Mouse (Mus musculus) frontal cortex, postnatal 14 days (tissue): ENCODE data around the gene Gm13283.
A peak's percentile ranks its signal among the peaks of the same experiment; 100 is the strongest.
"Not testable (repeated sequence)": the region's sequence is repeated elsewhere in the genome, so short reads cannot be mapped to it uniquely, and the experiment has no call there.

Experiments
- DNase-seq, 2 experiments: peaks; one replicate each; pipeline ENCODE4 v3.0.0; 2022; ENCODE audit warnings: low spot score in 2 of 2

Gm13283 gene

DNA sequence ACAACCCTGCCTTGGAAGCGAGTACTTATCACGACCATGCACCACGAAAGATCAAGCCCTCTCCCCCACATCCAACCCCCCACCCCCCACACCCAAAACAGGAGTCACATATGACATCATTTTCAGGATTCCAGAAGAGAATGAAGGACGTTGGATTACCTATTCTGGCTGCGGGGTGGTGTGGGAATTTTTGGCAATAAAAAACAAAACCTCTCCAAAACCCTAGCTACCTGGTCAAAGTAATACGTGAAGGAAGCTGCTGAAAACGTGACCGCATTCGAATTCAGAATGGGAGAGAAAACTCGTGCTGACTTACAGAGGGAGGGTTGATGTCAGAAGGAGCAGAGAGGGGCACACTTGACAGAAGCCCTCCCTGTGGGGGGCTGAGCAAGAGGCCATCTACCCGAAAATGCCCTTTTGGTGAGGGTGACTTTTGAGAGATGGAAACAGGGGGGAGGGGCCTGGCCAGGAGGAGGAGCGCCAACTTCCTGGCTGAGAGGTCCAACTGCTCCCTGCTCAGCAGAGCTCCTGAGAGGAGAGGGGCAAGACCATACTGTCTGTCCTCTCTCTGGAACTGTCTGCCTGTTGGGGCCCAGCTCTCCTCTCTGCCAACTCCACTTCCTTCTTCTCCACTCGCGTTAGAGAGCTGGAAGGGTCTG is at the start of gene Gm13283:
Gm13283 (plus strand) TSS at position 510 of the 659 bp plus-strand sequence.
- DNase-seq = peak; percentile 19 to 31

DNA sequence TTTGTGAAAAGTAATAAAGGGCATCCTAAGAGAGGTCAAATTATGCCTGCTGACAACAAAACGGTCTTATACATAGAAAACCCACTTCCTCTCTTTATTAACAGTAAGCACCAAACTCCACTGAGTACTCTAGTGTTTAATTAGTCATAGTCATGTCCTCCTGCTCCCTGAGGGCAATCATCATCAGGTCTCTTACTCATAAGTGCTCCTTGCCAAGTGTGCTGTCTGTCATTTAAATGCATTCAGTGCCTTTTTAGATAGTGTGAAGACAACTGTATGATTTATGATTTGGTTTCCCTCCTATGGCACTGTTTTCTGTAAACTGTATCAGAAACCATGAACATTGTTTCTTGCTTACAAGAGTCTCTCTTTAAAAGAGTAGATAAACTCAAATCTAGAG is 45.6 kb upstream of the Gm13283 start:
- no peak for DNase-seq

DNA sequence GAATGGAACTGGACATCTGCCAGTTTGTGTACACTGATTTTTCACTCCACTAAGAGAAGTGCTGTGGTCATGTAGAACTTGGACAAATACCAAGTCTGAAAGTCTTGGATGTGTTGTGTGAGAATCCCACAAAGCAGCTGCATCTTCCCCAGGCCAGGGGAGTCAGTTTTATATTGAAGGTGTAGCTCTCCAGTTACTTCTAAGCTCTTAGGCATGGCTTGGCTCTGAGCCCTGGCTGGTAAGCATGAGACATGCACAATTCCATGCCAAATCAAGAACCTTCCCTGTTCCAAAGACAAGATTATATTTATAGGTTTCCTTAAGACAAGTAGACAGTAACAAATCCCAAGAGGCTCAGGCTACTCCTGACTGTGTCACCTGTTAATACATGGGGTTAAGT is 44.9 kb upstream of the Gm13283 start:
- DNase-seq = no peak

DNA sequence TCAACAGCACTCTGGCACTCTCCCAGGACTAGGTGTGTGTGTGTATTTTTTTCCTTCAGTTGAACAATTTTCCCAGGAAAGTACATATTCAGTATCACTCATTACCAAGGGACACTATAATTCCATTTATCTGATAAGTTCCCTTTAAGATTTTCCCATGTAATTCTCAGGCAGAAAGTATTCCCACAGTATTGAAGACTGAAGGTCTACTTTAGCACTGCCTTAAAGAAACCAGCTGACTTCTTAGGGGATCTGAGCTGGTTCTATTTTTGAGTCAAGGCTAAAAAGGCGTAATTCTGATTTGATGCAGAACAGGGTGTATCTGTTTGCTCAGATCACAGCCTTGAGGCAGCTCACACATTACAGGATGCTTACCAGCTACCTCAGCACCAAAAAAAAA is 41.2 kb upstream of the Gm13283 start:
- DNase-seq = no peak

DNA sequence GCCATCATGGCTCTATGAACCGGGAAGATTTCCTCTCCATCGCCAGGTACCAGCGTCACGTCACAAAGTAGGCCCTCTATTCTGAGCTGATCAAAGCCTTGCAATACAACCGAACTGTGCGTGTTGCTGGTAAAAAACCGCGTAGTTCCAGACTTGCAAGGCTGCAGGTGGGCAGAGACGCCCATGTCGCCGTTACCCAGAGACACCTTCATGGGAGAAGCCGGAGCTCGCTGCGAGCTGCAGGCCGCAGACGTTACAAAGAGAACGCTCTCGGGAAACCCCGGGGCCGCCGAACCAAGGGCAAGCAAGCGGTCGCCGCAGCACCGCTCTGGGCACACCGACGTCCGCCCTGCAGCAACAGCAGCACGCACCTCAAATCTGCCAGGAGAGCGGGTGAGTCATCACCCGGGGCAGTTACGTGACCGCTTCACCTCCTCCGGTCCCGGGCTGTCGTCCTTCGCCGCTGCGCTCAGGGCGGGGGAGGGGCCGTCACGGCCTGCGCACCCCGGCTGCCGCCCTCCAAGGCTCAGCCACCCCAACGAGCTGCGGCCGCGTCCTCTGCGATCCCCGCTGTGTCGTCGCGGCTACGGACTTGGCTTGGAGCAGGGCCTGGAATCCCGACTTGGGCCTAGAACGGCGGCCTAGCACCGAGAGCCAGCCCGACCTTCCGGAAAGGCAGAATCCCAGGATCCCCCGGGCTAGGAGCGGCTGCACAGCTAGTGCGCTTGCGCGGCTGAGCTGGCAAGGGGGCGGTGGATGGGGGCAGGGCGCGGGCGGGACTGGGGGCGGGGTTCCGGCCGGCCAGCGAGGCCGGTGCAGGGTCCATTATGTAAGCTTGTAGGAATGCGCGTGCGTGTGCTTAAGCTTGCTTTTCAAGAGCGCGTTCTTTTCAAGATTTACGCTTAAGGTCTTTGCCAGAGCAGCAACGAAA is 37.9 kb upstream of the Gm13283 start, which contains the start of the genes Gm26566 and Klhl9:
Gm26566 (plus strand) TSS at position 15 of the 931 bp plus-strand sequence.
Klhl9 (minus strand) TSS at position 675 of the 931 bp plus-strand sequence.
- peak; percentile 78 to 80 for DNase-seq

DNA sequence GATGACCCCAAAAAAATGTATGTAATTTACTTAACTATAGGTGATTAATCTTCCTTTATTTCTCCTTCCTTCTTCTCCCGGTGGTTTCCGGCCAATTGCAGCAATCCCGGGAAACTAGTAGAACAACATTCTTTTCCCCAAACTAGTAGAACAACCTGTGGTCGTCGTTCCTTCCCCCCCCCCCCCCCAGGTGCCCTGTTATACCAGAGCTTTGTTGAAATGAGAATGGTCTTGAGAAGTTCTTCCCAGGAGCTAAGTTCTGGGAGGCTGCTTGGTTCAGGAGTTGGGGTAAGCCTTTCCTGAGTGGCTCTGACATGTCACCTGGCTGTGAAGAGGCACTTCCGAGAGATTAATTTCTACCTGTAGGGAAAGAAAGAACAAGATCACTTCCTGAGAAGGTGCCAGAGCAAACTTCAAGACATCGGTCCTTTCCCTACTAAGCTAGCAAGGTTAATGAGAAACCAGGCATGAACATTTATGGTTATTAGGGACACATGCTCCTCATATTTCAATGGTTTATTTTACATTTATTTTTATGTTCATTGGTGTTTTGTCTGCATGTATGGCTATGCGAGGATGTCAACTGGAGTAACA is 36.3 kb upstream of the Gm13283 start:
- DNase-seq = no peak

DNA sequence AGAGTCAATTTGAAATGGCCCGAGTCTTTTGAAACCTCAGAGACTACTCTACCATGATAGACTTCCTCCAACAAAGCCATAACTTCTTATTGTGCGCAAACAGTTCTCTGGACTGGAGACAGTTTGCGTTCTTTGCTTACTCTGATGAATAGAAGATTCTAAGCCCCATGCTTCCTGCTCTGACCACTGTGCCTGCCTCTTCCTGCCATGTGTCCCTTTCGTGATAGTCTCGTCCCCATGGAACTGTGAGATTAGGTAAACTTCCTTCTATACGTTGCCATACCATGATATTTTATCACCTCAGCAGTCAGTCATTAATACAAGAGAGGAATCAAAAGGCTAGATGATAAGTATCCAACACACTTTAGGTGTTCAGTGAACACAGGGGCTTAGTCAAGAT is 33.2 kb upstream of the Gm13283 start:
- DNase-seq = no peak

DNA sequence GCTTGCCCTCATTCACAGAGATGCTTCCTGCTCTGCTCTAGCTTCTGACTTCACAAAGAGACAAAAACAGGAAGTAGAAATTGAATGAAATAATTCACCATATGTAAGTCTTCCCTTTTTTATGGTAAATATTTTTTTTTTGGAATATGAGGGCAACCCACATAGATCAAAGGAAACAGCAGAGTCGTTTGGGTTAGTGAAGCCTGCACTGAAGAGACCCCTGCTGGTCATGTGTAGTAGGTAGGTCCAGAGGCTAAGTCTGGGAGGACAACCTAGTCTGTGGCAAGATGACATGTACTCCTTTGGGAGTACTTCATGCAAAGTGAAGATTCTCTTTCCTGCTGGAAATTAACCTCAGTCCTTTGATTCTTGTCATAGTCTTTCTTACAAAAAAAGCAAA is 32.6 kb upstream of the Gm13283 start:
- no peak for DNase-seq

DNA sequence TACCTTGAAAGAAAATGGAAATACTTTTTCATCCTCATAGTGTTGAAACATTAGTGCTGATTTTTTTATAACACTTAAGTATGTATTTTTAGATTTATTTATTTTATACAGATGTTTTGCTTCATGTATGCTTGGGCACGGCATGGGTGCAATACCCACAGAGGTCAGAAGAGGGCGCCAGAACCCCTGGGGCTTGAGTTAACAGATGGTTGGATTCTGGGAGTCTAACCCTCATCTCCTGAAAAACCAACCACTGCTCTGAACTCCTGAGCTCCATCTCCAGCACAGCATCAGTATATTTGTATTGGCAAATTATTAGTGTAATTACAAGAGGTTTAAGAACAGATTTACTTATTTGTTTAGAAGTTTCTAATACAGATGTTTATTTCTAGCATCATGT is 21.4 kb upstream of the Gm13283 start:
- DNase-seq = peak in 1 of 2 experiments; percentile 48

DNA sequence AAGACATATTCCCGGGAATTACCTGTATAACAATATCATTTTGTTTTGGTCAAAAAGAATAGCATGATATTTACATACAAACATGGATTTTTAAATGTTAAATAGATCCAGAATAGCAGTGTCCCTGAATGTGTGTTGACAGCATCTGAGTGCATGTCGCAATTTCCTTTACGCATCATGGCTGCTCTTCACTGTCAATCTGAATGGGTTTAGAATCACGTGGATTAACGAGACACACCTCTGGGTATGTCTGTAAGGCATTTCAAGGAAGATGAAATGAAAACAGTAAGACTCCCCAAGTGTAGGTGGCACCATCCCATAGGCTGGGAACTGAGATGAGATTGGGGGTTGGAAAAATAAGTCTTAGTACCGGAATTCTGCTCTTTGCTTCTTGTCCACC is 20.9 kb upstream of the Gm13283 start:
- DNase-seq = no peak

DNA sequence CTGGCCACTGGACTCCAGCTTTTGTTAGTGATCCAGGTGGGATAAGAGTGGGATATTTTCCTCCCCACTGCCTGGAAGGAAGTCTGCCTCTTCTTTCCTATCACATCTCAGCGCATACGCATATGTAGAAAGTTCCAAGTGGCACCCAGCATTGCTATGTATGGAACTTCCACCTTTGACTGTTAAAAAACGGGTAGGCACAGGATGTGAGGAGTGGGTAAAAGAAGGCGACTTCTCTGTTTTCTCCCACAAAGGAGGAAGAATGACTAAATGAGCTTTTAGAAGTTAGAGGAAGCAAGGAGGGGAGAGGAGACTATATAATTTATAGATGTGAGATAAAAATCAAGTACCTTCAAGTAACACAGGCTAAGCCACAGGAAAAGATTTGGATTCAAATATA is 18.5 kb upstream of the Gm13283 start:
- no peak for DNase-seq

DNA sequence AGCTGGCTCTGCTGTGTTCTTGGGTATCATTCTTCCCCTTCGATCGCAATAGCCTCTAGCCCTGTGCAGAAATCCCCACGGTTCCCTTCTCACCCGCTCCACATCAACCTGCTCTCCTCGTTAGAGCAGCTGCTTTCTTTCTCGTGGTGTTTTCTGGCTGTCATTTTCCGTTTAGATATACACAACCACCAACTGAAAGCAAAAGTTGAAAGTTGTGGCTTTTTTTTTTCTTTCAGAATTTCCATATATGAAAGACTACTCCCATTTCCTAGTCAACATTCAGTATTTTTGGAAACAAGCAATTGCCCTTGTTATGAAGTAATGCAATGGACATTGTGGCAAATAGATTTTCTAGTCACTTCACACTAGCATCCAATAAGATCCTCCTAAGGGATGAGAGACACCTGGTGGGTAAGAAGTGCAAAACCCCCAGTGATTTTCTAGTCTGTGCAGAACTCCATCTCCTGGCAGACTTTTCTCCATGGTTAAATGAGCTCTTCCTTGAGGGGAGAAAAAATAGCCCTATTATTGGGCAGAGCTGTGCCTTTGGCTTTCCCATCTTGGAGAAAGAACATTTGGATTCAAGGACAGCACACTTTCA is 17.0 kb upstream of the Gm13283 start:
- DNase-seq = no peak

DNA sequence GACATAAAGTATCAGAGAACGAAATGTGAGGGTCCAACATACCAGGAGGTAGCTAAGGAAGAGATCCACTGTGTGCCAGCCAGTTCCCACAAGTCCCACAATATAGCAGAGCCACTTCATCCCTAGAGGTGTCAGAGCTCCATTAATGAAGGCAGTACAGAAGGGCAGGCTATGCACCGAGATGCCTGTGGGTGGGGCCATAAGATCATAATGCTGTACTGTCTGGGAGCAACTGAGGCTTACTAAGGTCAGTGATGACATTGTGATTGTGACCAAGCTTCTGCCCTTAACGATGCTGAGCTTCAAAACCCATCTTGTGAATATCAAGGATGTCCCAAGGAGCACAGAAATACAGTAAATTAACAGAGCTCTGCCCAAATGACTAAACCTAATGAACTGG is 15.7 kb upstream of the Gm13283 start:
- no peak for DNase-seq

DNA sequence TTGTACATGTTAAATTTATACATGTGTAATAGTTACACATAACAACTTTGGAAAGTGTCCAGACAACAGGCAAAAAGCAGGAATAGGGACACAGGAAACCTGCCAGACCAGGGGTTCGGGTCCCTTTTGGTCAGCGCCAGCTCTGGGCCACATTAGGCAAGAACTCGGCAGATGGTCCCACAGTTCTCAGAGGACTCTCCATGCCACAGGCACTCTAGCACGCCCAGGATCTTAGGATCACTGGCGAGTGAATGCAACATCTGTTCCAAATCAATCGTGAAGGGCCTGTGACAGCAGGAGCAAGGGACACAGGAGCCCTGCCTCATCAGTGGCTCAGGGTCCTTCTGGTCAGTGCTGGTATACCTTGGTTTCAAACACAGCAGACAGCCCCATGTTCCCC is 10.0 kb upstream of the Gm13283 start:
- DNase-seq = no peak

DNA sequence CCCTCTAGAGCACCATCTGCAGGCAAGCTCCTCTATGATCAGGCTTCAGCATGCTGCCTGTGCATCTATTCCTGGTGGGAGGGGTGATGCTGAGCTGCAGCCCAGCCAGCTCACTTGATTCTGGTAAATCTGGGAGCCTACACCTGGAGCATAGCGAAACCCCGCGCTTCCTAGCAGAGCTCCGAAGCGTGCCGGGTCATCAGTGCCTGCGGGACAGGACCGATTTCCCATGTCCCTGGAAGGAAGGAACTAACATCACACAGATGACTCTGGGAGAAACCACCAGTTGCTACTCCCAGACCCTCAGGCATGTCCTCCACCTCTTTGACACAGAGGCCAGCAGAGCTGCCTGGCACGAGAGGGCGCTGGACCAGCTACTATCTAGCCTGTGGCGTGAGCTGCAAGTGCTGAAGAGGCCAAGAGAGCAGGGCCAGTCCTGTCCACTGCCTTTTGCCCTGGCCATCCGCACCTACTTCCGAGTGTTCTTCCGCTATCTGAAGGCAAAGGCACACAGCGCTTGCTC is 5.0 kb upstream of the Gm13283 start, which contains the start of gene Gm13271:
Gm13271 (plus strand) TSS at position 51 of the 523 bp plus-strand sequence.
- DNase-seq = peak; percentile 72 to 82

DNA sequence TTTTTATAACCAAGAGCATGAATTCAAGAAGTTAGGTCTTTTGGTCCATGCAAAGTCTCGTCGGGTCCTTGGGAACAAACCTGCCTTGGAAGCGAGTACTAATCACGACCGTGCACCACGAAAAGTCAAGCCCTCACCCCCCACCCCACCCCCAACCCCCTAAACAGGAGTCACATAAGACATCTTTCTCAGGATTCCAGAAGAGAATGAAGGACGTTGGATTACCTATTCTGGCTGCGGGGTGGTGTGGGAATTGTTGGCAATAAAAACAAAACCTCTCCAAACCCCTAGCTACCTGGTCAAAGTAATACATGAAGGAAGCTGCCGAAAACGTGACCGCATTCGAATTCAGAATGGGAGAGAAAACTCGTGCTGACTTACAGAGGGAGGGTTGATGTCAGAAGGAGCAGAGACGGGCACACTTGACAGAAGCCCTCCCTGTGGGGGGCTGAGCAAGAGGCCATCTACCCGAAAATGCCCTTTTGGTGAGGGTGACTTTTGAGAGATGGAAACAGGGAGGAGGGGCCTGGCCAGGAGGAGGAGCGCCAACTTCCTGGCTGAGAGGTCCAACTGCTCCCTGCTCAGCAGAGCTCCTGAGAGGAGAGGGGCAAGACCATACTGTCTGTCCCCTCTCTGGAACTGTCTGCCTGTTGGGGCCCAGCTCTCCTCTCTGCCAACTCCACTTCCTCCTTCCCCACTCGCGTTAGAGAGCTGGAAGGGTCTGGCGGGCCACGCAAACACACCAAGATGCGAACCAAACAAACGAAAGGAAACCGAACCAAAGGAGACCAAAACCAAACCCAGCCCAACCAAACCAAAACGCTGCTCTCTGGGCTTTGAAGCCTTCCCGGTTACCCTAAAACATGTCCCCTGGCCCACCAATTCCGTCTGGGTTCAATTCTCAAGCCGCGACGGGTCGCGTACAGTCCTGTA is 3.1 kb upstream of the Gm13283 start:
- DNase-seq = peak in 1 of 2 experiments; percentile 6

DNA sequence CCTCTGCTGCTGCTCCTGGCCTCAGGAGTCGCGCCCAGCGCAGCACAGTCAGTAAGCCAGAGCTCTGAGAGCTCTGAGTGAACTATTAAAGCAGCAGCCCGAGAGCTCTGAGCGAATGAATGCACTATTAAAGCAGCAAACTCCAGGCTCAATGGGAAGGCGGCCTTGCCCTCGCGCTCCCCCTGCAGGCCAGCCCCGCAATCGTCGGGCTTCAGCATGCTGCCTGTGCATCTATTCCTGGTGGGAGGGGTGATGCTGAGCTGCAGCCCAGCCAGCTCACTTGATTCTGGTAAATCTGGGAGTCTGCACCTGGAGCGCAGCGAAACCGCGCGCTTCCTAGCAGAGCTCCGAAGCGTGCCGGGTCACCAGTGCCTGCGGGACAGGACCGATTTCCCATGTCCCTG is 2.3 kb upstream of the Gm13283 start:
- peak; percentile 91 to 95 for DNase-seq

DNA sequence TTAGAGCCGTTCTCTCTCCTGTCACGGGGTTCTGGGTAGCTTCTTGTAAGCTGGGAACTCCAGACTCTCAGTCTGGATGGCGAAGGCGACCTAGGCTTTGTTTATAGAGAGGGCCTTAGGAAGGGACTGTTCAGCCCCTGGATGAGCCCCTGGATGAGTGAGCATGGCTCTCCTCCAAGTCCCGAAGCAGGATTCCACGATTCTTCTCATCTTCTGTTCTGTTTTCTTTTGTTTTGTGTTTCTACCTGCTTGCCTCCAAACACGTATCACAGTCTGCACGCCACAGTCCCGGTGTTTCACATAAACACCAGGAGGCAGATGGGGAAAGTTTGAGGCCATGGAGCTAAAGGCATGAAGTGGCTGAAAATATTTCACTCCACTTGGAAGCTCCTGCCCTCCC is 1.2 kb upstream of the Gm13283 start:
- DNase-seq = not testable (repeated sequence)

DNA sequence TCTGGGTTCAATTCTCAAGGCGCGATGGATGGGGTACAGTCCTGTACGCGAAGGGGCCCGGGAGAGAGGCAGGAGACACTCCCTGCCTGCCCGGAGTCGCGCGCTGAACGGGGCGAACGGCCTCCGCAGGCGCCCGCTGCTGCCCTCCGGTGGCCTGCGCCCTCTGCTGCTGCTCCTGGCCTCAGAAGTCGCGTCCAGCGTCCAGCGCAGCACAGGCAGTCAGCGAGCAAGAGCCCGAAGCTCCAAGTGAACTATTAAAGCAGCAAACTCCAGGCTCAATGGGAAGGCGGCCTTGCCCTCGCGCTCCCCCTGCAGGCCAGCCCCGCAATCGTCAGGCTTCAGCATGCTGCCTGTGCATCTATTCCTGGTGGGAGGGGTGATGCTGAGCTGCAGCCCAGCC is 512 bp downstream of the Gm13283 start:
- peak; percentile 32 to 47 for DNase-seq

DNA sequence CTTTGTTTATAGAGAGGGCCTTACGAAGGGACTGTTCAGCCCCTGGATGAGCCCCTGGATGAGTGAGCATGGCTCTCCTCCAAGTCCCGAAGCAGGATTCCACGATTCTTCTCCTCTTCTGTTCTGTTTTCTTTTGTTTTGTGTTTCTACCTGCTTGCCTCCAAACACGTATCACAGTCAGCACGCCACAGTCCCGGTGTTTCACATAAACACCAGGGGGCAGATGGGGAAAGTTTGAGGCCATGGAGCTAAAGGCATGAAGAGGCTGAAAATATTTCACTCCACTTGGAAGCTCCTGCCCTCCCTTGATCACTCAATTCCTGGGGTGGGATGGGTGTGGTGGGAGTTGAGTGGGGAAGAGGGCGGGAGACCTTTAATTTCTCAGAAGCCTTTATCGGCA is 1.9 kb downstream of the Gm13283 start:
- DNase-seq = peak; percentile 76 to 78

DNA sequence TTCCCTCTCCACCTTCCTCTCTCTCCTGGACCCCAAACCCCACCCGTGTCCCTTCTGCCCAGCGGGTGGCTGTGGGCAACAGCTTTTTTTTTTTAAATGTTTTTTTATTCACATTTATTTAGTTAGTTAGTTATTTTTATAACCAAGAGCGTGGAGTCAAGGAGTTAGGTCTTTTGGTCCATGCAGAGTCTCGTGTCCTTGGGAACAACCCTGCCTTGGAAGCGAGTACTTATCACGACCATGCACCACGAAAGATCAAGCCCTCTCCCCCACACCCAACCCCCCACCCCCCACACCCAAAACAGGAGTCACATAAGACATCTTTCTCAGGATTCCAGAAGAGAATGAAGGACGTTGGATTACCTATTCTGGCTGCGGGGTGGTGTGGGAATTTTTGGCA is 2.4 kb downstream of the Gm13283 start:
- peak in 1 of 2 experiments; percentile 13 for DNase-seq
